Mouse (Mus musculus): ENCODE data around the gene Maats1. TPM values are rescaled to one million over a fixed set of nuclear protein-coding genes. Genes with fewer than 3 reads are reported as not detected.

The Maats1 gene
- polyA plus RNA-seq, 1 experiment from 2014 or later: not detected

DNA sequence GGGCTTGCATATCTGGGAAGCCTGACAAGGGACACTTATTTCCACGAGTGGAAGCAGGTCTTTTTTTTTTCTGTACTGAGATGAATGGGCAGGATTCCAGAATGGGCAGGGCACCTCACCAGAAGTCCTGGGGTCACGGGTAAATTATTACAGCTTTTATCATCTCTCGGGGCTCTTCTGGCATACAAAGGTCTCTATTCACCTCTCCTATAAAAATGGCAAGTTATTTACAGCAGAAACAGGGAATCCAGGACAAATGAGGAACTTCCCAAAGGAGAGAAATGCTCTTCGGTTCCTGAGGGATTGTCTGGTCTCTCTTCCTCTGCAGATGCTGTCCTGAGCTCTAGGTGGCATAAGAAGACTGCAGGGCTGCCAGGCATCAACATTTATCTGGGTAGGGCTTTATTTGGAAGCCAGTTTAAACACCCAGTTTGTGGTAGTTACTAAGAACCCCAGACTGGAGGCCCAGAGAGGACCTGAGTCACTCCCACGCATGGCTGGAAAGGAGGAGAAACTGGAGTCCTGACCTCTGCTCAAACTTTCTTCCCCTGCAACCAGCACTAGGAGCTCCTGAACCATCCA is 46.5 kb downstream of the Maats1 start:
- Histone ChIP-seq H3K4me2 (replicated peaks; ENCODE audit: low read depth, low read length) (no peak overlapping the region), H3K9ac (ENCODE audit: low read depth, low read length) (no peak overlapping the region), H3K36me3 (ENCODE audit: control insufficient read depth, insufficient read depth, low read length) (no peaks in the 10 kb centered on the region), H3K27ac (ENCODE audit: low read depth, low read length) (no peak overlapping the region), H3K4me1 (ENCODE audit: control insufficient read depth, insufficient read depth, low read length) (peaks cover 7% of the 10 kb centered on the region; the same call in 1 of the 2 replicates), H3K27me3 (ENCODE audit: control insufficient read depth, insufficient read depth, low read length) (no peaks in the 10 kb centered on the region), H3K9me3 (ENCODE audit: control insufficient read depth, low read length) (no peaks in the 10 kb centered on the region), H3K4me3 (ENCODE audit: low read length) (no peak overlapping the region)
- ATAC-seq (ENCODE audit: low FRiP score, low TSS enrichment): 0 out of 2 replicates have a peak, but pooled peaks have one; percentile 20
- WGBS: 33% methylated on average over 5 of the region's 5 CpGs

DNA sequence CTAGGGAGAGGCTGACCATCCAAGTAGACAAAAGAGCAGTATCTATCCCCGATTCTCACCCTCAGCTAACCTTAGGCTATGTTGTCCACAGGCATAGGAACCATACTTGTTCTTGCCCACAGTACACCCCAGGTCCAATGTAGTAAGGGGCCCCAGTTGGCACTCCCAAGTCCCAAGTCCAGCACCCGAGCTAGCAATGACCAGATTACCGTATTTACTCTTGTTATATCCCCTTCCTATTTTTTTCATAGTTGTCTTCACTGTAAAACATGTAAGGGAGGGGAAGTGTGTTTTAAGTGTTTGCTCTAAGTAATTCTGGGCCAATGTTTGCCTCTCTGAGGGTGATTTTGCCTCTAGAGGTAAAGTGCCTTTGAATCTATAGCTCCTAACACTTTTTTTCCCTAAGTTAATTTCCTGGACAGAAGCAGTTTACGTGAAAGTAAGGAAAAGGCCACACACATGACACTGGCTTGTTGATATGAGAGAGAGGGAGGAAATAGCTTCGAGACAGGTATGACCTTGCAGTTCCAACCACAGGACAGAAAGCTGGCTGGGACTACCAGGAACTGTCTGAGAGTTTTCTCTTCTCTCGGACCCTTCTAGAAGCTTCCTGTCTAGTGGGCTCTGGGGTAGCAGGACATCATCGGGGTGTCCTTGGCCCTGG is 47.1 kb downstream of the Maats1 start, which contains the start of gene Nr1i2:
Gene Nr1i2, minus strand, starts transcription at position 140 of the 664 bp plus-strand sequence.
- H3K27me3 ChIP-seq (ENCODE audit: control insufficient read depth, insufficient read depth, low read length): no peaks in the 10 kb centered on the region
- H3K4me1 ChIP-seq (ENCODE audit: control insufficient read depth, insufficient read depth, low read length): peaks cover 7% of the 10 kb centered on the region; the same call in 1 of the 2 replicates
- no peak for ATAC-seq (ENCODE audit: low FRiP score, low TSS enrichment)
- no peaks in the 10 kb centered on the region for H3K9me3 ChIP-seq (ENCODE audit: control insufficient read depth, low read length)
- H3K27ac ChIP-seq (ENCODE audit: low read depth, low read length): no peak within 1 kb of the TSS
- H3K4me2 ChIP-seq (replicated peaks; ENCODE audit: low read depth, low read length): no peak within 1 kb of the TSS
- H3K36me3 ChIP-seq (ENCODE audit: control insufficient read depth, insufficient read depth, low read length): no peaks in the 10 kb centered on the region
- WGBS: 57% methylated on average over 7 of the region's 7 CpGs
- no peak within 1 kb of the TSS for H3K9ac ChIP-seq (ENCODE audit: low read depth, low read length)
- H3K4me3 ChIP-seq (ENCODE audit: low read length): no peak within 1 kb of the TSS

DNA sequence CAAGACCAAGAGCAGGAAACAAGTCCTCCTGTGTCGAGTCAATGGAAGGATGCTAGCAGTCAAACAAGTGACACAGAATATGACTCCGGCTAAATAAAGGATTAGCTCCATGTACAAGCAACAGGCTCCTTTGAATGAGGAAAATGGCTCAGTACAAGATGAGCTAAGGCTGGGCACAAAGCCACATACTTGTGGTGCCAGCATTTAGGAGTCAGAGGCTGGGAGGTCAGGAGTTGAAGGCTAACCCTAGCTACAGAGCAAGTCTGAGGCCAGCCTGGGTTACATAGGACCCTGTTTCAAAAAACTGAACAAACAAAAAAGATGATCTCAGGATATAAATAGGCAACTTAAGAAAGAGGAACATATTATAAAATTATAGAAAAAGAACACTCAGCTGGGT is 51.8 kb downstream of the Maats1 start:
- no peak overlapping the region for H3K4me2 ChIP-seq (replicated peaks; ENCODE audit: low read depth, low read length)
- no peaks in the 10 kb centered on the region for H3K9me3 ChIP-seq (ENCODE audit: control insufficient read depth, low read length)
- H3K27ac ChIP-seq (ENCODE audit: low read depth, low read length): no peak overlapping the region
- no peak overlapping the region for H3K4me3 ChIP-seq (ENCODE audit: low read length)
- H3K36me3 ChIP-seq (ENCODE audit: control insufficient read depth, insufficient read depth, low read length): no peaks in the 10 kb centered on the region
- H3K4me1 ChIP-seq (ENCODE audit: control insufficient read depth, insufficient read depth, low read length): peaks cover under 1% of the 10 kb centered on the region; the same call in 1 of the 2 replicates
- no peak overlapping the region for H3K9ac ChIP-seq (ENCODE audit: low read depth, low read length)
- no peaks in the 10 kb centered on the region for H3K27me3 ChIP-seq (ENCODE audit: control insufficient read depth, insufficient read depth, low read length)
- ATAC-seq (ENCODE audit: low FRiP score, low TSS enrichment): no peak
- 80% methylated on average over 2 of the region's 2 CpGs for WGBS

DNA sequence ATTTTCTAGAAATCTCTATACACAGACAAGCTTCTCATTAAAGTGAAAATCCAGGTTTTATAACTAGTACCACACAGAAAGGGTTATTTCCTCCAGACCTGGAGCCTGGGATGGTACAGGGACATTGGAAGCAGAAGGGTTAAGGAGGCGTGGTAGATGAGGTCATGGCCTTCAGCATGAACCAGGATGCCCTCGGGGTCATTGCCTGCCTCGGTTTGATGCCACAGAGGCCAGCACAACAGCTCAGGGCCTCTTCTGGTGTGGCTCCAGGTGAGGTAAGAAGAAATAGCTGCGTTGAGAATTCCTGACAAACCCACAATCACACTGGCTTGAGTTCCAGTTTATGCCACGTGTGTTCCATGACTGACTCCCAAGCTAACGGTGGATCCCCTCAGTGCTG is 53.1 kb downstream of the Maats1 start:
- no peak for ATAC-seq (ENCODE audit: low FRiP score, low TSS enrichment)
- no peaks in the 10 kb centered on the region for H3K27me3 ChIP-seq (ENCODE audit: control insufficient read depth, insufficient read depth, low read length)
- H3K4me1 ChIP-seq (ENCODE audit: control insufficient read depth, insufficient read depth, low read length): no peaks in the 10 kb centered on the region
- H3K36me3 ChIP-seq (ENCODE audit: control insufficient read depth, insufficient read depth, low read length): no peaks in the 10 kb centered on the region
- no peaks in the 10 kb centered on the region for H3K9me3 ChIP-seq (ENCODE audit: control insufficient read depth, low read length)
- H3K27ac ChIP-seq (ENCODE audit: low read depth, low read length): no peak overlapping the region
- no peak overlapping the region for H3K4me3 ChIP-seq (ENCODE audit: low read length)
- no peak overlapping the region for H3K9ac ChIP-seq (ENCODE audit: low read depth, low read length)
- no peak overlapping the region for H3K4me2 ChIP-seq (replicated peaks; ENCODE audit: low read depth, low read length)
- 13% methylated on average over 6 of the region's 6 CpGs for WGBS

DNA sequence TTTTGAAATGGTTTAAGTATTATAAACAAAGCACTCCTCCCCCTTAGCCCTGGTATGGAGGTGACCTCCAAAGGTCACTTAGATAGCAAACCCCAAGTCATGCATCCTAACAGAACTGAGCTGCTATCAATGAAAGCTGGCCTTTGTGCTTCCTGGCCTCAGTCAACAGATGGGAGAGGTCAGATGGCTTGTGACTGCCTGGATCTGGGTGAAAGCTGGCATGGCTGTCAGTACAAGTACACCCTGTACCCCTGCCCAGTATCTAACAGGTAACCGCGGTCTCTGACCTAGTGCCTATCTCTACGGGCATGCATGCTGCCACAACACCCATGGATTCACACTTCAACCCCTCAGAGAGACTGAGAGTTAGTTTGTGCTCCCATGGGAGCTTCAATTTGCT is 54.2 kb downstream of the Maats1 start:
- ATAC-seq (ENCODE audit: low FRiP score, low TSS enrichment): no peak
- no peak overlapping the region for H3K4me3 ChIP-seq (ENCODE audit: low read length)
- no peaks in the 10 kb centered on the region for H3K36me3 ChIP-seq (ENCODE audit: control insufficient read depth, insufficient read depth, low read length)
- no peaks in the 10 kb centered on the region for H3K4me1 ChIP-seq (ENCODE audit: control insufficient read depth, insufficient read depth, low read length)
- no peaks in the 10 kb centered on the region for H3K27me3 ChIP-seq (ENCODE audit: control insufficient read depth, insufficient read depth, low read length)
- no peaks in the 10 kb centered on the region for H3K9me3 ChIP-seq (ENCODE audit: control insufficient read depth, low read length)
- 84% methylated on average over 3 of the region's 3 CpGs for WGBS
- no peak overlapping the region for H3K4me2 ChIP-seq (replicated peaks; ENCODE audit: low read depth, low read length)
- no peak overlapping the region for H3K9ac ChIP-seq (ENCODE audit: low read depth, low read length)
- H3K27ac ChIP-seq (ENCODE audit: low read depth, low read length): no peak overlapping the region

DNA sequence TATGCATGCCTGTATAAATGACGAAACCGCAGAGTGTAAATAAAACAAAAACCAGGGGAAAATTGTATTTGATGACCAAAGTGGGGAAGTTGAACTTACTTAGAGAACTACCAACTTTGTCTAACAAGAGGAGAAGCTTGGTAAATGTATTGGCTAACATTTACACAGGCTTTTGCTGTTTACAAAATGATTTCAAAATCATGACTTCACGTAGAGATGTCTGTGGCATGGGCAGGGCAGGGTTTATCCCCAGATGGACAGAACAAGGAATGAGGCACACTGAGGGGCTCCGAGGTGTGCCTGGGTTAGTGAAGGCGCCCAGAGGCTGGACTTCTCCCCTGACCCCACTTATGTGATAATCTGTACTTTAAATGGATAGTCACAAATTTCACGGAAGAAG is 54.6 kb downstream of the Maats1 start:
- WGBS: 81% methylated on average over 6 of the region's 6 CpGs
- Histone ChIP-seq H3K27ac (ENCODE audit: low read depth, low read length) (no peak overlapping the region), H3K9me3 (ENCODE audit: control insufficient read depth, low read length) (no peaks in the 10 kb centered on the region), H3K36me3 (ENCODE audit: control insufficient read depth, insufficient read depth, low read length) (no peaks in the 10 kb centered on the region), H3K9ac (ENCODE audit: low read depth, low read length) (no peak overlapping the region), H3K4me3 (ENCODE audit: low read length) (no peak overlapping the region), H3K27me3 (ENCODE audit: control insufficient read depth, insufficient read depth, low read length) (no peaks in the 10 kb centered on the region), H3K4me2 (replicated peaks; ENCODE audit: low read depth, low read length) (no peak overlapping the region), H3K4me1 (ENCODE audit: control insufficient read depth, insufficient read depth, low read length) (no peaks in the 10 kb centered on the region)
- no peak for ATAC-seq (ENCODE audit: low FRiP score, low TSS enrichment)

DNA sequence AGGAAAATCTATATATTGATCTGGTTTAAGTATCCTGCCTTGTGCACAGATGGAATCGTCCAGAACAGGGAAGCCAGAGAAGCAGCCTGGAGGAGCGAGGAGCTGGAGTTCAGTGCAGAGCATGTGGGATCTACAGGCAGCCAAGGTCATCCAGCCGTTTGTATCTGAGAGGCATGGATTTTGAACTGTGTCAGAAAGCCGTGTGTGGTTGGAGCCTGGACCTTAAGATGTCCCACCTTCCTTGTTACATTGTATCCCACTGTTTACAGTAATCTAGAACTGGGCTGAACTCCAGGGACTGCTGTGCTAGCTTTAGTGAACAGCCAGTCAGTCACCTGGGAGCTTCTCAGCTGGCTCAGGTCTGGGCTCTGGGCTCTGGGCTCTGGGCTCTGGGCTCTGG is 55.4 kb downstream of the Maats1 start:
- no peaks in the 10 kb centered on the region for H3K4me1 ChIP-seq (ENCODE audit: control insufficient read depth, insufficient read depth, low read length)
- H3K27ac ChIP-seq (ENCODE audit: low read depth, low read length): no peak overlapping the region
- H3K36me3 ChIP-seq (ENCODE audit: control insufficient read depth, insufficient read depth, low read length): no peaks in the 10 kb centered on the region
- no peak for ATAC-seq (ENCODE audit: low FRiP score, low TSS enrichment)
- no peak overlapping the region for H3K9ac ChIP-seq (ENCODE audit: low read depth, low read length)
- H3K9me3 ChIP-seq (ENCODE audit: control insufficient read depth, low read length): no peaks in the 10 kb centered on the region
- no peak overlapping the region for H3K4me3 ChIP-seq (ENCODE audit: low read length)
- H3K4me2 ChIP-seq (replicated peaks; ENCODE audit: low read depth, low read length): no peak overlapping the region
- H3K27me3 ChIP-seq (ENCODE audit: control insufficient read depth, insufficient read depth, low read length): no peaks in the 10 kb centered on the region
- WGBS: 74% methylated on average over 4 of the region's 4 CpGs

DNA sequence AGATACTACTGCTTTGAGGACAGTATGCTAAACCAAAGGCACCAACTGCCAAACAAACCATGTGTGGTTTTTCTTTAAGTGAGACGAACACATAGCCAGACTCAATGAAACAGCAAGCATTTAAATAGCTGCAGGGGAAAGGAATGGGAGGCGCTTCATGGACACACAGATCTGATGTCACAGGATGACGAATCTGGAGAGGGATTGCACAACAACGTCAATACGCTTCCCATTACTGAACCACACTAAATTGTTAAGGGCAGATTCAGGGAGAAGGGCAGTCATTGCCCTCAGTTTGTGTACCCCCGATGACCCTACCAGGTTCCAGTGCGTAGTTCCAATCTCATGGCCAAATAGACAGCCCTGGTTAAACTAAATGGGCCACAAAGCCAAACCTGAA is 56.1 kb downstream of the Maats1 start:
- Histone ChIP-seq H3K4me1 (ENCODE audit: control insufficient read depth, insufficient read depth, low read length) (no peaks in the 10 kb centered on the region), H3K27me3 (ENCODE audit: control insufficient read depth, insufficient read depth, low read length) (no peaks in the 10 kb centered on the region), H3K36me3 (ENCODE audit: control insufficient read depth, insufficient read depth, low read length) (no peaks in the 10 kb centered on the region), H3K4me3 (ENCODE audit: low read length) (no peak overlapping the region), H3K4me2 (replicated peaks; ENCODE audit: low read depth, low read length) (no peak overlapping the region), H3K9ac (ENCODE audit: low read depth, low read length) (no peak overlapping the region), H3K9me3 (ENCODE audit: control insufficient read depth, low read length) (no peaks in the 10 kb centered on the region), H3K27ac (ENCODE audit: low read depth, low read length) (no peak overlapping the region)
- WGBS: 74% methylated on average over 7 of the region's 7 CpGs
- no peak for ATAC-seq (ENCODE audit: low FRiP score, low TSS enrichment)

DNA sequence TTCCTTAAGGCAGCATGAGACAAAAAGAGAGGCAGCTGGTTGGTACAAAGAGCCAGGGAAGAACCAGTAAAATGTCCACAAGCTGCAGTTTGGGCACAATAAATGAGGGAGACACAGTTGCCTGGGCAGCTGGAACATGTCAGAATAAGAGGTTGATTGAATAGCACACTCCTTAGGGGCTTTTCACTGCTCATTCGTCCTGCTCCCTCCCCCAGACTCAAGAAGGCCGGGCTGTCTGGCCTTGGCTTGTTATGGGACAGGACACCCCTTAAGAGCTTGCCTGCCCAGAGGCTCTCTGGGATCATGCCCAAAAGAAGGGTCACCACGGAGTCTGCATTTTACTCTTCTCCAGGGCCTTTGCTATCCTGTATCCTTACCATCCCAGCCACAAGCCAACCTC is 58.6 kb downstream of the Maats1 start:
- Histone ChIP-seq H3K9ac (ENCODE audit: low read depth, low read length) (no peak overlapping the region), H3K4me2 (replicated peaks; ENCODE audit: low read depth, low read length) (no peak overlapping the region), H3K4me1 (ENCODE audit: control insufficient read depth, insufficient read depth, low read length) (no peaks in the 10 kb centered on the region), H3K36me3 (ENCODE audit: control insufficient read depth, insufficient read depth, low read length) (no peaks in the 10 kb centered on the region), H3K4me3 (ENCODE audit: low read length) (no peak overlapping the region), H3K9me3 (ENCODE audit: control insufficient read depth, low read length) (no peaks in the 10 kb centered on the region), H3K27ac (ENCODE audit: low read depth, low read length) (no peak overlapping the region), H3K27me3 (ENCODE audit: control insufficient read depth, insufficient read depth, low read length) (no peaks in the 10 kb centered on the region)
- 14% methylated on average over 3 of the region's 3 CpGs for WGBS
- ATAC-seq (ENCODE audit: low FRiP score, low TSS enrichment): peak; percentile 73; the same call in 1 of the 2 replicates

Measured in kidney, embryonic 14.5 days (tissue).